ENCODE assay signal across 7 mouse cellular contexts in genomic region chr14:25610396-25611158, GRCm38 (mm10).
DNase-seq lines count a peak whose midpoint lies in the region; ATAC-seq lines count a peak whose summit lies in the region.

No protein-coding gene starts in this region.

- H3K4me3 ChIP-seq in hindbrain, embryonic 10.5 days: peak overlapping the region; percentile 18
- H3K4me3 ChIP-seq in stomach, embryonic 16.5 days (replicated peaks; ENCODE audit: low read length): no peak overlapping the region

- H3K27me3 ChIP-seq in hindbrain, embryonic 10.5 days (ENCODE audit: insufficient read depth, poor library complexity, severe bottlenecking): no peaks in the 10 kb centered on the region
- no peaks in the 10 kb centered on the region for H3K27me3 ChIP-seq in stomach, embryonic 16.5 days (ENCODE audit: control insufficient read depth, insufficient read depth, low read length)

- no peaks in the 10 kb centered on the region for H3K9me3 ChIP-seq in hindbrain, embryonic 10.5 days
- H3K9me3 ChIP-seq in stomach, embryonic 16.5 days (replicated peaks; ENCODE audit: control insufficient read depth, low read length): no peaks in the 10 kb centered on the region

- WGBS in hindbrain, embryonic 10.5 days: 69% methylated on average over 14 of the region's 14 CpGs
- 48% methylated on average over 14 of the region's 14 CpGs for WGBS in stomach, embryonic 16.5 days

- H3K9ac ChIP-seq in stomach, embryonic 16.5 days (ENCODE audit: low read length): peak overlapping the region; percentile 38; the same call in 1 of the 2 replicates

- H3K4me1 ChIP-seq in hindbrain, embryonic 10.5 days (replicated peaks): peaks cover 84% of the 10 kb centered on the region
- H3K4me1 ChIP-seq in stomach, embryonic 16.5 days (ENCODE audit: control insufficient read depth, insufficient read depth, low read length): peaks cover 74% of the 10 kb centered on the region

- ATAC-seq in stomach, embryonic 16.5 days (ENCODE audit: insufficient read depth, low FRiP score): no peak

- peak; percentile 12 for DNase-seq in retina, embryonic 14.5 days (ENCODE audit: low spot score)
- DNase-seq in retina, postnatal 1 day: no peak
- no peak for DNase-seq in hindbrain, embryonic 10.5 days (ENCODE audit: low spot score)
- peak; percentile 56 to 74 for DNase-seq in kidney, postnatal 36 days
- no peak for DNase-seq in layer of hippocampus, adult 18-20 months (ENCODE audit: low spot score in 2 of 2)
- DNase-seq in c-Kit-positive CD71-positive TER-119-positive erythroid progenitor cells, embryonic 14.5 days (ENCODE audit: low spot score): no peak

- peaks cover 48% of the 10 kb centered on the region for H3K36me3 ChIP-seq in hindbrain, embryonic 10.5 days
- no peaks in the 10 kb centered on the region for H3K36me3 ChIP-seq in stomach, embryonic 16.5 days (ENCODE audit: control insufficient read depth, insufficient read depth, low read length)

- H3K4me2 ChIP-seq in stomach, embryonic 16.5 days (ENCODE audit: low read depth, low read length): 0 out of 2 replicates have a peak overlapping the region, but pooled peaks have one; percentile 19

- H3K27ac ChIP-seq in hindbrain, embryonic 10.5 days: peak overlapping the region; percentile 62
- H3K27ac ChIP-seq in stomach, embryonic 16.5 days (ENCODE audit: low read length): peak overlapping the region; percentile 43; the same call in 1 of the 2 replicates

Comparison
In these comparisons a context has a peak if more than half of its experiments do, and no peak if none do; other contexts are left out.
1. DNase-seq: peak in retina, embryonic 14.5 days (single experiment) and kidney, postnatal 36 days (2 of 2); none in retina, postnatal 1 day (single experiment), hindbrain, embryonic 10.5 days (single experiment), layer of hippocampus, adult 18-20 months (0 of 2) and c-Kit-positive CD71-positive TER-119-positive erythroid progenitor cells, embryonic 14.5 days (single experiment).